Mouse (Mus musculus) megakaryocyte, adult 5-6 weeks (primary cell): ENCODE results near the gene H2-Q7. TPM values are rescaled to one million over a fixed set of nuclear protein-coding genes. Genes with fewer than 3 reads are reported as not detected.

Experiments used
- total RNA-seq, 2 experiments: library from RNA; stranded (forward) in 1 of 2; stranded (reverse) in 1 of 2; fragments of 153-499, 151-499 nt in 1 of 2; fragments of 221-1000, 200-1000 nt in 1 of 2; gene quantifications; 2 replicates each; pipeline versions ENCODE4 v1.2.3 to v1.2.4; 2015 to 2017

H2-Q7 gene
- total RNA-seq, 2 experiments from 2014 or later: 13.7 to 20.3 TPM

Other genes with a start within 250 kb of the H2-Q7 start
- gene Ltb, start 244.7 kb upstream of the H2-Q7 start, total RNA-seq (2015): 11.7 and 13.3 TPM in 2 replicates
- gene Ltb, start 244.7 kb upstream of the H2-Q7 start, total RNA-seq (2017): 7.3 and 11.2 TPM in 2 replicates
- 33.1 and 34.6 TPM in 2 replicates for gene Tnf, start 237.1 kb upstream of the H2-Q7 start, total RNA-seq (2015)
- gene Tnf, start 237.1 kb upstream of the H2-Q7 start, total RNA-seq (2017): 28.2 and 30.0 TPM in 2 replicates
- gene Lta, start 233.8 kb upstream of the H2-Q7 start, total RNA-seq (2015): 0.11 TPM in 1 of 2 replicates, not detected in the other
- gene Lta, start 233.8 kb upstream of the H2-Q7 start, total RNA-seq (2017): 0.24 TPM in 1 of 2 replicates, not detected in the other
- 0.76 and 2.5 TPM in 2 replicates for gene Gm16181, start 218.3 kb upstream of the H2-Q7 start, total RNA-seq (2015)
- 0.88 and 4.0 TPM in 2 replicates for gene Gm16181, start 218.3 kb upstream of the H2-Q7 start, total RNA-seq (2017)
- gene Atp6v1g2, start 205.5 kb upstream of the H2-Q7 start, total RNA-seq (2015): 6.2 and 6.9 TPM in 2 replicates
- gene Atp6v1g2, start 205.5 kb upstream of the H2-Q7 start, total RNA-seq (2017): 3.0 and 3.6 TPM in 2 replicates
- gene Nfkbil1, start 203.4 kb upstream of the H2-Q7 start, total RNA-seq (2015): 2.2 and 4.5 TPM in 2 replicates
- gene Nfkbil1, start 203.4 kb upstream of the H2-Q7 start, total RNA-seq (2017): 10.2 and 13.3 TPM in 2 replicates
- 166 TPM in 2 replicates for gene Ddx39b, start 197.4 kb upstream of the H2-Q7 start, total RNA-seq (2015)
- 115 and 125 TPM in 2 replicates for gene Ddx39b, start 197.4 kb upstream of the H2-Q7 start, total RNA-seq (2017)
- 572 and 605 TPM in 2 replicates for gene H2-D1, start 176.4 kb upstream of the H2-Q7 start, total RNA-seq (2015)
- 1,046 and 1,120 TPM in 2 replicates for gene H2-D1, start 176.4 kb upstream of the H2-Q7 start, total RNA-seq (2017)
- gene H2-Q1, start 118.8 kb upstream of the H2-Q7 start, total RNA-seq (2015): not detected in 2 replicates
- gene H2-Q1, start 118.8 kb upstream of the H2-Q7 start, total RNA-seq (2017): not detected in 2 replicates
- gene H2-Q2, start 96.9 kb upstream of the H2-Q7 start, total RNA-seq (2015): not detected in 2 replicates
- gene H2-Q2, start 96.9 kb upstream of the H2-Q7 start, total RNA-seq (2017): not detected in 2 replicates
- gene H2-Q4, start 59.5 kb upstream of the H2-Q7 start, total RNA-seq (2015): 10.3 and 12.4 TPM in 2 replicates
- 22.4 and 23.3 TPM in 2 replicates for gene H2-Q4, start 59.5 kb upstream of the H2-Q7 start, total RNA-seq (2017)
- 10.2 and 12.1 TPM in 2 replicates for gene H2-Q6, start 14.3 kb upstream of the H2-Q7 start, total RNA-seq (2015)
- gene H2-Q6, start 14.3 kb upstream of the H2-Q7 start, total RNA-seq (2017): 12.8 and 13.5 TPM in 2 replicates
- 8.3 and 11.8 TPM in 2 replicates for gene H2-Q10, start 30.9 kb downstream of the H2-Q7 start, total RNA-seq (2015)
- 7.9 and 11.1 TPM in 2 replicates for gene H2-Q10, start 30.9 kb downstream of the H2-Q7 start, total RNA-seq (2017)
- gene Pou5f1, start 66.9 kb downstream of the H2-Q7 start, total RNA-seq (2015): 0.29 TPM in 1 of 2 replicates, not detected in the other
- gene Pou5f1, start 66.9 kb downstream of the H2-Q7 start, total RNA-seq (2017): not detected in 2 replicates
- 64.7 and 72.2 TPM in 2 replicates for gene Tcf19, start 77.7 kb downstream of the H2-Q7 start, total RNA-seq (2015)
- 26.2 and 29.6 TPM in 2 replicates for gene Tcf19, start 77.7 kb downstream of the H2-Q7 start, total RNA-seq (2017)
- 3.3 and 4.0 TPM in 2 replicates for gene Cchcr1, start 77.9 kb downstream of the H2-Q7 start, total RNA-seq (2015)
- gene Cchcr1, start 77.9 kb downstream of the H2-Q7 start, total RNA-seq (2017): 4.0 and 5.7 TPM in 2 replicates
- gene Psors1c2, start 94.0 kb downstream of the H2-Q7 start, total RNA-seq (2015): not detected in 2 replicates
- gene Psors1c2, start 94.0 kb downstream of the H2-Q7 start, total RNA-seq (2017): not detected in 2 replicates
- not detected in 2 replicates for gene Cdsn, start 113.0 kb downstream of the H2-Q7 start, total RNA-seq (2015)
- gene Cdsn, start 113.0 kb downstream of the H2-Q7 start, total RNA-seq (2017): not detected in 2 replicates
- not detected in 2 replicates for gene 2300002M23Rik, start 128.3 kb downstream of the H2-Q7 start, total RNA-seq (2015)
- not detected in 2 replicates for gene 2300002M23Rik, start 128.3 kb downstream of the H2-Q7 start, total RNA-seq (2017)
- not detected in 2 replicates for gene Sfta2, start 162.4 kb downstream of the H2-Q7 start, total RNA-seq (2015)
- gene Sfta2, start 162.4 kb downstream of the H2-Q7 start, total RNA-seq (2017): not detected in 2 replicates
- not detected in 2 replicates for gene Gm9573, start 187.5 kb downstream of the H2-Q7 start, total RNA-seq (2015)
- not detected in 2 replicates for gene Gm9573, start 187.5 kb downstream of the H2-Q7 start, total RNA-seq (2017)
- gene Mucl3, start 204.5 kb downstream of the H2-Q7 start, total RNA-seq (2015): not detected in 2 replicates
- gene Mucl3, start 204.5 kb downstream of the H2-Q7 start, total RNA-seq (2017): not detected in 2 replicates
- 2.1 and 5.3 TPM in 2 replicates for gene Vars2, start 228.4 kb downstream of the H2-Q7 start, total RNA-seq (2015)
- gene Vars2, start 228.4 kb downstream of the H2-Q7 start, total RNA-seq (2017): 3.3 and 16.9 TPM in 2 replicates
- gene Gtf2h4, start 234.6 kb downstream of the H2-Q7 start, total RNA-seq (2015): 13.4 and 15.1 TPM in 2 replicates
- gene Gtf2h4, start 234.6 kb downstream of the H2-Q7 start, total RNA-seq (2017): 10.6 and 14.9 TPM in 2 replicates